Mouse (Mus musculus) liver, embryonic 11.5 days (tissue): Measurements from ENCODE around the gene Nup98. TPM values are rescaled to one million over a fixed set of nuclear protein-coding genes. Genes with fewer than 3 reads are reported as not detected.

ENCODE experiments used
- ATAC-seq: fragments of 200-750 bp; cut with Nextera tagmentation; replicated peaks from 2 replicates; pipeline ENCODE4 v1.8.0; 2017; ENCODE audit warnings: moderate number of reproducible peaks, mild to moderate bottlenecking, moderate TSS enrichment, moderate library complexity; ENCODE audit not compliant: low FRiP score
- DNase-seq: peaks from one replicate; pipeline ENCODE4 v3.0.0-alpha.2; 2017; ENCODE audit warnings: low spot score
- H3K27ac ChIP-seq: fragments of 300-500 bp; sonication (generic); 2 replicates; pipeline ENCODE4 v1.5.1; 2014; ENCODE audit warnings: mild to moderate bottlenecking, low read depth, low read length, control low read depth
- H3K27me3 ChIP-seq: fragments of 300-500 bp; sonication (generic); replicated peaks from 2 replicates; pipeline ENCODE4 v1.6.1; 2014; ENCODE audit warnings: low read length, mixed read lengths; ENCODE audit not compliant: control insufficient read depth, insufficient read depth
- H3K36me3 ChIP-seq: fragments of 300-500 bp; sonication (generic); 2 replicates; pipeline ENCODE4 v1.6.1; 2014; ENCODE audit warnings: mild to moderate bottlenecking, low read length, moderate library complexity, mixed read lengths; ENCODE audit not compliant: control insufficient read depth, insufficient read depth
- H3K4me1 ChIP-seq: fragments of 300-500 bp; sonication (generic); replicated peaks from 2 replicates; pipeline ENCODE4 v1.6.1; 2014; ENCODE audit warnings: low read length, mixed read lengths; ENCODE audit not compliant: control insufficient read depth, insufficient read depth
- H3K4me2 ChIP-seq: fragments of 300-500 bp; sonication (generic); 2 replicates; pipeline ENCODE4 v1.6.1; 2014; ENCODE audit warnings: mild to moderate bottlenecking, control low read depth, moderate library complexity
- H3K4me3 ChIP-seq: fragments of 300-500 bp; sonication (generic); 2 replicates; pipeline ENCODE4 v1.5.1; 2014; ENCODE audit warnings: low read depth, low read length, control low read depth
- H3K9ac ChIP-seq: fragments of 300-500 bp; sonication (generic); 2 replicates; pipeline ENCODE4 v1.6.1; 2014; ENCODE audit warnings: low read depth, low read length, control low read depth
- H3K9me3 ChIP-seq: fragments of 300-500 bp; sonication (generic); 2 replicates; pipeline ENCODE4 v1.6.1; 2016; ENCODE audit warnings: low read length, inconsistent platforms, mixed read lengths; ENCODE audit not compliant: control insufficient read depth
- WGBS: fragments of 180-500 bp; shearing (Covaris S2); extraction: QIAGEN DNeasy Blood & Tissue Kit; methylation state at CpG from one replicate; pipeline ENCODE4 v1.1.7; 2014; 5-methylcytosine and 5-hydroxymethylcytosine counted together
- polyA plus RNA-seq: library from polyadenylated mRNA; unstranded; fragments of >200 nt; fragmentation: Nextera tagmentation; extraction: Ambion mirVana; gene quantifications from 2 replicates; pipeline ENCODE4 v1.2.1, GENCODE M21; 2014

Gene Nup98
- polyA plus RNA-seq, 1 experiment from 2014 or later: 42.0 TPM

- H3K4me2 ChIP-seq: no peak overlapping the region
- H3K27me3 ChIP-seq: no peaks in the 10 kb centered on the region
- H3K9ac ChIP-seq: no peak overlapping the region
- peaks cover 9% of the 10 kb centered on the region; the same call in 1 of the 2 replicates for H3K4me1 ChIP-seq
- no peak for DNase-seq
- ATAC-seq: no peak
- no peak overlapping the region for H3K27ac ChIP-seq
- WGBS: 85% methylated on average over 3 of the region's 3 CpGs
- H3K36me3 ChIP-seq: no peaks in the 10 kb centered on the region
- no peaks in the 10 kb centered on the region for H3K9me3 ChIP-seq
- H3K4me3 ChIP-seq: no peak overlapping the region
Measured at GRCm38 (mm10) chr7:102200576-102200975, 9.4 kb downstream of the Nup98 start.

- Histone ChIP-seq H3K4me1 (no peaks in the 10 kb centered on the region), H3K9ac (no peak overlapping the region), H3K4me2 (no peak overlapping the region), H3K27ac (no peak overlapping the region), H3K36me3 (peaks cover 12% of the 10 kb centered on the region), H3K4me3 (no peak overlapping the region), H3K27me3 (no peaks in the 10 kb centered on the region), H3K9me3 (no peaks in the 10 kb centered on the region)
- WGBS: 96% methylated on average over 1 of the region's 1 CpGs
- ATAC-seq (no peak), DNase-seq (no peak)
Measured at GRCm38 (mm10) chr7:102192356-102192755, 17.6 kb downstream of the Nup98 start.

GRCm38 (mm10) chr7:102183849-102184248 is 26.1 kb downstream of the Nup98 start:
- ATAC-seq: no peak
- no peaks in the 10 kb centered on the region for H3K9me3 ChIP-seq
- H3K4me2 ChIP-seq: no peak overlapping the region
- H3K9ac ChIP-seq: no peak overlapping the region
- no peaks in the 10 kb centered on the region for H3K4me1 ChIP-seq
- peaks cover 18% of the 10 kb centered on the region for H3K36me3 ChIP-seq
- DNase-seq: no peak
- WGBS: 87% methylated on average over 3 of the region's 3 CpGs
- no peaks in the 10 kb centered on the region for H3K27me3 ChIP-seq
- H3K27ac ChIP-seq: no peak overlapping the region
- no peak overlapping the region for H3K4me3 ChIP-seq

GRCm38 (mm10) chr7:102170300-102170699 is 39.7 kb downstream of the Nup98 start:
- Histone ChIP-seq H3K4me3 (no peak overlapping the region), H3K27me3 (no peaks in the 10 kb centered on the region), H3K9me3 (no peaks in the 10 kb centered on the region), H3K4me2 (no peak overlapping the region), H3K36me3 (peaks cover 7% of the 10 kb centered on the region; the same call in 1 of the 2 replicates), H3K9ac (no peak overlapping the region), H3K27ac (no peak overlapping the region), H3K4me1 (no peaks in the 10 kb centered on the region)
- ATAC-seq (no peak), DNase-seq (no peak)

- WGBS: 86% methylated on average over 5 of the region's 5 CpGs
- Histone ChIP-seq H3K4me3 (no peak overlapping the region), H3K9ac (no peak overlapping the region), H3K4me2 (no peak overlapping the region), H3K27me3 (no peaks in the 10 kb centered on the region), H3K9me3 (no peaks in the 10 kb centered on the region), H3K4me1 (no peaks in the 10 kb centered on the region), H3K36me3 (peaks cover 27% of the 10 kb centered on the region), H3K27ac (no peak overlapping the region)
- DNase-seq (no peak), ATAC-seq (no peak)
Measured at GRCm38 (mm10) chr7:102153691-102154090, 56.3 kb downstream of the Nup98 start.

- ATAC-seq: no peak
- Histone ChIP-seq H3K36me3 (peaks cover 35% of the 10 kb centered on the region), H3K9ac (no peak overlapping the region), H3K27me3 (no peaks in the 10 kb centered on the region), H3K27ac (no peak overlapping the region), H3K4me2 (no peak overlapping the region), H3K4me1 (no peaks in the 10 kb centered on the region), H3K4me3 (no peak overlapping the region), H3K9me3 (no peaks in the 10 kb centered on the region)
- 95% methylated on average over 5 of the region's 5 CpGs for WGBS
- DNase-seq: no peak
Measured at GRCm38 (mm10) chr7:102137898-102138297, 72.1 kb downstream of the Nup98 start.

GRCm38 (mm10) chr7:102137464-102137863 is 72.5 kb downstream of the Nup98 start:
- H3K9ac ChIP-seq: no peak overlapping the region
- WGBS: 83% methylated on average over 1 of the region's 1 CpGs
- DNase-seq (no peak), ATAC-seq (0 out of 2 replicates have a peak, but pooled peaks have one; percentile 58)
- H3K36me3 ChIP-seq: peaks cover 37% of the 10 kb centered on the region
- no peak overlapping the region for H3K4me2 ChIP-seq
- H3K4me1 ChIP-seq: no peaks in the 10 kb centered on the region
- H3K27ac ChIP-seq: no peak overlapping the region
- H3K27me3 ChIP-seq: no peaks in the 10 kb centered on the region
- H3K4me3 ChIP-seq: no peak overlapping the region
- no peaks in the 10 kb centered on the region for H3K9me3 ChIP-seq

- DNase-seq (no peak), ATAC-seq (no peak)
- H3K36me3 ChIP-seq: peaks cover 44% of the 10 kb centered on the region
- WGBS: 92% methylated on average over 4 of the region's 4 CpGs
- no peak overlapping the region for H3K4me3 ChIP-seq
- no peak overlapping the region for H3K27ac ChIP-seq
- no peaks in the 10 kb centered on the region for H3K4me1 ChIP-seq
- no peaks in the 10 kb centered on the region for H3K9me3 ChIP-seq
- no peaks in the 10 kb centered on the region for H3K27me3 ChIP-seq
- no peak overlapping the region for H3K4me2 ChIP-seq
- H3K9ac ChIP-seq: no peak overlapping the region
Measured at GRCm38 (mm10) chr7:102132395-102132794, 77.6 kb downstream of the Nup98 start.

- WGBS: 95% methylated on average over 10 of the region's 10 CpGs
- H3K27me3 ChIP-seq: no peaks in the 10 kb centered on the region
- ATAC-seq (no peak), DNase-seq (no peak)
- no peak overlapping the region for H3K27ac ChIP-seq
- no peaks in the 10 kb centered on the region for H3K4me1 ChIP-seq
- no peaks in the 10 kb centered on the region for H3K9me3 ChIP-seq
- H3K36me3 ChIP-seq: peaks cover 57% of the 10 kb centered on the region
- no peak overlapping the region for H3K9ac ChIP-seq
- H3K4me2 ChIP-seq: no peak overlapping the region
- no peak overlapping the region for H3K4me3 ChIP-seq
Measured at GRCm38 (mm10) chr7:102120326-102120725, 89.7 kb downstream of the Nup98 start.
